8 mouse cellular contexts compared by ENCODE assay signal in the genomic region with DNA sequence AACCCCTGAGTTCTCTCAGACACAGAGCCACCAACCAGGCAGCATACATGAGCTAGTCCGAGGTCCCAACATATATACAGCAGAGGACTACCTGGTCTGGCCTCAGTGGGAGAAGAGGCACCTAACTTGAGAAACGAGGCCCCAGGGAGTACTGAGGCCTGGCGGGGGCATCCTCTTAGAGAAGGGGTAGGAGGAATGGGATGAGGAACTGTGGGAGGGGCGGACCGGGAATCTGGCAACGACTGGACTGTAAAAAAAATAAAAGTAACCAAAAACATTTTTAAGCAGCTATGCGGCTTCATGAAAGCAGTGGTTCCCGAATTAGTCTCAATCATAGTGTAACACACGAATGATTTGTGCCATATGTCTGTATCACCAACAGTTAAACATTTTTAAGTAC. TPM values are rescaled to one million over a fixed set of nuclear protein-coding genes. Genes with fewer than 3 reads are reported as not detected.
DNase-seq lines count a peak whose midpoint lies in the region; ATAC-seq and TF ChIP-seq lines count a peak whose summit lies in the region.

No protein-coding gene starts in this region.

- DNase-seq in cerebellum, adult 9-11 months = peak; percentile 10
- no peak for DNase-seq in cerebellum, adult 8-10 months
- DNase-seq in CH12.LX (ENCODE audit: extremely low read depth) = no peak
- DNase-seq in limb, embryonic 11.5 days (ENCODE audit: low spot score) = peak; percentile 33
- DNase-seq in neural tube, embryonic 11.5 days (ENCODE audit: low spot score) = no peak
- no peak for DNase-seq in frontal cortex, postnatal 36 days (ENCODE audit: low spot score in 2 of 2)

- H3K9me3 ChIP-seq in CH12.LX (replicated peaks; ENCODE audit: low read length) = no peaks in the 10 kb centered on the region
- no peaks in the 10 kb centered on the region for H3K9me3 ChIP-seq in forebrain, embryonic 15.5 days
- H3K9me3 ChIP-seq in limb, embryonic 11.5 days (ENCODE audit: control insufficient read depth, low read length) = no peaks in the 10 kb centered on the region
- H3K9me3 ChIP-seq in neural tube, embryonic 11.5 days (ENCODE audit: control insufficient read depth, low read length) = no peaks in the 10 kb centered on the region

- H3K4me2 ChIP-seq in CH12.LX (ENCODE audit: insufficient read depth, low read depth, poor library complexity, severe bottlenecking) = peak overlapping the region; percentile 68
- H3K4me2 ChIP-seq in forebrain, embryonic 15.5 days (replicated peaks) = peak overlapping the region; percentile 74
- H3K4me2 ChIP-seq in limb, embryonic 11.5 days (ENCODE audit: low read depth, severe bottlenecking) = peak overlapping the region; percentile 79
- peak overlapping the region; percentile 90 for H3K4me2 ChIP-seq in neural tube, embryonic 11.5 days (ENCODE audit: low read depth)

- WGBS in forebrain, embryonic 15.5 days = 9% methylated on average over 9 of the region's 9 CpGs
- 12% methylated on average over 9 of the region's 9 CpGs for WGBS in limb, embryonic 11.5 days
- 10% methylated on average over 9 of the region's 9 CpGs for WGBS in neural tube, embryonic 11.5 days

- no peak for TF ChIP-seq POLR2A in CH12.LX (IDR thresholded peaks at IDR 0.05; ENCODE audit: low read depth, low read length)

- no peaks in the 10 kb centered on the region for H3K27me3 ChIP-seq in CH12.LX (replicated peaks)
- H3K27me3 ChIP-seq in forebrain, embryonic 15.5 days = no peaks in the 10 kb centered on the region
- H3K27me3 ChIP-seq in limb, embryonic 11.5 days (ENCODE audit: control insufficient read depth, insufficient read depth, low read length) = no peaks in the 10 kb centered on the region
- H3K27me3 ChIP-seq in neural tube, embryonic 11.5 days (ENCODE audit: control insufficient read depth, insufficient read depth, low read length) = no peaks in the 10 kb centered on the region

- ATAC-seq in forebrain, embryonic 15.5 days (replicated peaks) = peak; percentile 23; the same call in 1 of the 2 replicates
- ATAC-seq in limb, embryonic 11.5 days (ENCODE audit: insufficient number of reproducible peaks, low FRiP score, low TSS enrichment, low read depth) = no peak
- ATAC-seq in neural tube, embryonic 11.5 days (ENCODE audit: insufficient read depth, low FRiP score, low TSS enrichment) = peak; percentile 16; the same call in 1 of the 2 replicates
- ATAC-seq in megakaryocyte progenitor cell, adult 5-6 weeks (replicated peaks; ENCODE audit: poor library complexity) = no peak

- in situ Hi-C loops in CH12.LX (cut with MboI; ENCODE audit: low pct_ligation_motif_present, low pct_unique_long_range_greater_than_20kb, low sequenced_read_pairs) = loop anchor here (10.0 to 25.0 kb wide), 2 partner anchors 190 to 522 kb away; partner anchors contain the start of gene Tmem159

- peaks cover 5 to 30% of the 10 kb centered on the region in 2 experiments; a peak in 3 of 4 replicates for H3K4me1 ChIP-seq in CH12.LX (ENCODE audit: control insufficient read depth in 1 of 2, insufficient read depth in 2 of 2)
- peaks cover 26% of the 10 kb centered on the region for H3K4me1 ChIP-seq in forebrain, embryonic 15.5 days
- H3K4me1 ChIP-seq in limb, embryonic 11.5 days (ENCODE audit: control insufficient read depth, insufficient read depth, low read length) = no peaks in the 10 kb centered on the region; the same call in 1 of the 2 replicates
- H3K4me1 ChIP-seq in neural tube, embryonic 11.5 days (ENCODE audit: control insufficient read depth, insufficient read depth, low read length) = peaks cover 10% of the 10 kb centered on the region

- peaks cover 9 to 19% of the 10 kb centered on the region in 2 experiments for H3K36me3 ChIP-seq in CH12.LX (replicated peaks in 1 of 2; ENCODE audit: control insufficient read depth in 1 of 2, insufficient read depth in 1 of 2, low read length in 1 of 2)
- H3K36me3 ChIP-seq in forebrain, embryonic 15.5 days = peaks cover 15% of the 10 kb centered on the region
- no peaks in the 10 kb centered on the region for H3K36me3 ChIP-seq in limb, embryonic 11.5 days (ENCODE audit: control insufficient read depth, insufficient read depth, low read length)
- H3K36me3 ChIP-seq in neural tube, embryonic 11.5 days (ENCODE audit: control insufficient read depth, insufficient read depth, low read length) = no peaks in the 10 kb centered on the region

- H3K27ac ChIP-seq in CH12.LX (ENCODE audit: insufficient read depth, low read depth) = no peak overlapping the region
- peak overlapping the region; percentile 88 for H3K27ac ChIP-seq in forebrain, embryonic 15.5 days (replicated peaks)
- peak overlapping the region; percentile 85 for H3K27ac ChIP-seq in limb, embryonic 11.5 days (replicated peaks; ENCODE audit: low read depth, low read length)
- no peak overlapping the region for H3K27ac ChIP-seq in neural tube, embryonic 11.5 days (ENCODE audit: low read depth, low read length)

- dilution Hi-C loops in CH12.LX (cut with MboI; ENCODE audit: extremely low pct_ligation_motif_present, extremely low pct_unique_long_range_greater_than_20kb, low sequenced_read_pairs) = no loop called here

- TF ChIP-seq EP300 in CH12.LX (IDR thresholded peaks at IDR 0.05; ENCODE audit: low read length) = no peak

- TF ChIP-seq CTCF in CH12.LX (conservative IDR thresholded peaks at IDR 0.05 in 1 of 2, IDR thresholded peaks at IDR 0.05 in 1 of 2; ENCODE audit: low read depth in 2 of 2, low read length in 2 of 2) = no peak

- H3K4me3 ChIP-seq in CH12.LX (replicated peaks in 1 of 3; ENCODE audit: low read depth in 2 of 3, low read length in 2 of 3, poor library complexity in 1 of 3) = peak overlapping the region; percentile 84 to 93 (median 92)
- peak overlapping the region; percentile 99 for H3K4me3 ChIP-seq in forebrain, embryonic 15.5 days
- peak overlapping the region; percentile 94 for H3K4me3 ChIP-seq in limb, embryonic 11.5 days (ENCODE audit: low read depth, low read length)
- peak overlapping the region; percentile 92 for H3K4me3 ChIP-seq in neural tube, embryonic 11.5 days (ENCODE audit: low read depth, low read length)

- TF ChIP-seq RAD21 in CH12.LX (IDR thresholded peaks at IDR 0.05; ENCODE audit: low read depth, low read length) = no peak

- H3K9ac ChIP-seq in CH12.LX (ENCODE audit: insufficient read depth, low read depth) = peak overlapping the region; percentile 81
- peak overlapping the region; percentile 100 for H3K9ac ChIP-seq in forebrain, embryonic 15.5 days (replicated peaks)
- peak overlapping the region; percentile 92 for H3K9ac ChIP-seq in limb, embryonic 11.5 days (ENCODE audit: low read length)
- H3K9ac ChIP-seq in neural tube, embryonic 11.5 days (ENCODE audit: low read length) = peak overlapping the region; percentile 93

- H3K79me2 ChIP-seq in CH12.LX (replicated peaks; ENCODE audit: control insufficient read depth, extremely low read depth, insufficient read depth, poor library complexity, severe bottlenecking) = peaks cover 32% of the 10 kb centered on the region

TF ChIP-seq in CH12.LX, 34 proteins besides CTCF, POLR2A, EP300 and RAD21:
- TF ChIP-seq E2F4 (IDR thresholded peaks at IDR 0.05; ENCODE audit: insufficient replicate concordance, low read depth, low read length) (no peak), MXI1 (IDR thresholded peaks at IDR 0.05; ENCODE audit: low read depth, low read length) (no peak), MEF2A (IDR thresholded peaks at IDR 0.05; ENCODE audit: borderline replicate concordance, low read depth, low read length) (no peak), SMC3 (IDR thresholded peaks at IDR 0.05; ENCODE audit: low read depth, low read length) (no peak), CHD1 (IDR thresholded peaks at IDR 0.05; ENCODE audit: low read depth, low read length) (no peak)

RNA-seq across cellular contexts. Expression of gene Uqcrc2, which starts 0.7 kb away (rescaled TPM):
- 155 and 158 TPM in 2 replicates for total RNA-seq in CH12.LX (2012; rRNA removed)
- 318 and 341 TPM in 2 replicates for total RNA-seq in CH12.LX (2014; rRNA removed)
- polyA plus RNA-seq in CH12.LX (2012; ENCODE audit: insufficient read length, low read depth) = 237 TPM in 2 replicates
- polyA plus RNA-seq in forebrain, embryonic 15.5 days (2015; fragmentation: Nextera tagmentation; extraction: Ambion mirVana) = 217 and 226 TPM in 2 replicates
- polyA plus RNA-seq in limb, embryonic 11.5 days (2014; fragmentation: Nextera tagmentation; extraction: Ambion mirVana) = 206 and 216 TPM in 2 replicates
- 197 and 216 TPM in 2 replicates for polyA plus RNA-seq in neural tube, embryonic 11.5 days (2014; fragmentation: Nextera tagmentation; extraction: Ambion mirVana)
- 250 and 261 TPM in 2 replicates for total RNA-seq in megakaryocyte progenitor cell, adult 5-6 weeks (2015)
- total RNA-seq in megakaryocyte progenitor cell, adult 5-6 weeks (2017) = 165 and 178 TPM in 2 replicates

RNA-seq across cellular contexts. Expression of gene Pdzd9, which starts 35.8 kb away (rescaled TPM):
- total RNA-seq in CH12.LX (2012; rRNA removed) = 0.51 and 0.59 TPM in 2 replicates
- not detected in 2 replicates for total RNA-seq in CH12.LX (2014; rRNA removed)
- 0.30 and 0.39 TPM in 2 replicates for polyA plus RNA-seq in CH12.LX (2012; ENCODE audit: insufficient read length, low read depth)
- polyA plus RNA-seq in forebrain, embryonic 15.5 days (2015; fragmentation: Nextera tagmentation; extraction: Ambion mirVana) = 0.27 and 0.34 TPM in 2 replicates
- polyA plus RNA-seq in limb, embryonic 11.5 days (2014; fragmentation: Nextera tagmentation; extraction: Ambion mirVana) = 0.41 and 0.70 TPM in 2 replicates
- 0.44 TPM in 1 of 2 replicates, not detected in the other for polyA plus RNA-seq in neural tube, embryonic 11.5 days (2014; fragmentation: Nextera tagmentation; extraction: Ambion mirVana)
- 0.10 TPM in 1 of 2 replicates, not detected in the other for total RNA-seq in megakaryocyte progenitor cell, adult 5-6 weeks (2015)
- 0.07 and 0.54 TPM in 2 replicates for total RNA-seq in megakaryocyte progenitor cell, adult 5-6 weeks (2017)

RNA-seq across cellular contexts. Expression of gene Mosmo, which starts 43.1 kb away (rescaled TPM):
- 14.0 and 15.9 TPM in 2 replicates for total RNA-seq in CH12.LX (2012; rRNA removed)
- total RNA-seq in CH12.LX (2014; rRNA removed) = 19.0 and 21.8 TPM in 2 replicates
- polyA plus RNA-seq in CH12.LX (2012; ENCODE audit: insufficient read length, low read depth) = 10.4 and 10.9 TPM in 2 replicates
- polyA plus RNA-seq in forebrain, embryonic 15.5 days (2015; fragmentation: Nextera tagmentation; extraction: Ambion mirVana) = 14.0 and 15.6 TPM in 2 replicates
- polyA plus RNA-seq in limb, embryonic 11.5 days (2014; fragmentation: Nextera tagmentation; extraction: Ambion mirVana) = 15.8 and 18.1 TPM in 2 replicates
- 12.2 and 13.3 TPM in 2 replicates for polyA plus RNA-seq in neural tube, embryonic 11.5 days (2014; fragmentation: Nextera tagmentation; extraction: Ambion mirVana)
- 20.2 and 20.4 TPM in 2 replicates for total RNA-seq in megakaryocyte progenitor cell, adult 5-6 weeks (2015)
- total RNA-seq in megakaryocyte progenitor cell, adult 5-6 weeks (2017) = 16.8 and 17.2 TPM in 2 replicates

Comparison
In these comparisons a context has a peak if more than half of its experiments do, and no peak if none do; other contexts are left out.
1. DNase-seq: peak in cerebellum, adult 9-11 months (single experiment) and limb, embryonic 11.5 days (single experiment); none in cerebellum, adult 8-10 months (single experiment), CH12.LX (single experiment), neural tube, embryonic 11.5 days (single experiment) and frontal cortex, postnatal 36 days (0 of 2).
2. H3K27ac ChIP-seq: peak in forebrain, embryonic 15.5 days (single experiment) and limb, embryonic 11.5 days (single experiment); none in CH12.LX (single experiment) and neural tube, embryonic 11.5 days (single experiment).
3. ATAC-seq: peak in forebrain, embryonic 15.5 days (single experiment) and neural tube, embryonic 11.5 days (single experiment); none in limb, embryonic 11.5 days (single experiment) and megakaryocyte progenitor cell, adult 5-6 weeks (single experiment).
4. Peak in every context shown above with its lines, with median percentiles within 50 percentile points of each other: H3K4me2 ChIP-seq, H3K4me3 ChIP-seq and H3K9ac ChIP-seq.